Mouse (Mus musculus) mature B cell (primary cell): ENCODE data around the gene Rspo3.

Source experiments
- in situ Hi-C: fragments of 300-500 bp; cut with MboI; formaldehyde crosslinking; loops from 2 replicates; pipeline ENCODE4 v1.14.3; 2019

The Rspo3 gene

GRCm38 (mm10) chr10:29535546-29536260 lies at the start of gene Rspo3:
TSS of gene Rspo3 (minus strand) at chr10:29535867.
- in situ Hi-C loops, result no loop called here

GRCm38 (mm10) chr10:29581940-29582339 lies 46.3 kb upstream of the Rspo3 start:
- in situ Hi-C loops, result no loop called here

GRCm38 (mm10) chr10:29581476-29581875 lies 45.8 kb upstream of the Rspo3 start:
- in situ Hi-C loops, result no loop called here

- in situ Hi-C loops, result no loop called here
These were observed 20.3 kb upstream of the Rspo3 start for GRCm38 (mm10) chr10:29555983-29556382.

- in situ Hi-C loops, result no loop called here
These were observed 18.7 kb upstream of the Rspo3 start for GRCm38 (mm10) chr10:29554365-29554764.

GRCm38 (mm10) chr10:29542982-29543381 lies 7.3 kb upstream of the Rspo3 start:
- in situ Hi-C loops, result no loop called here

- in situ Hi-C loops, result no loop called here
These were observed 3.8 kb upstream of the Rspo3 start for GRCm38 (mm10) chr10:29539516-29539915.

GRCm38 (mm10) chr10:29538791-29539190 lies 3.1 kb upstream of the Rspo3 start:
- in situ Hi-C loops, result no loop called here

- in situ Hi-C loops, result no loop called here
These were observed 838 bp downstream of the Rspo3 start for GRCm38 (mm10) chr10:29534830-29535227.

GRCm38 (mm10) chr10:29533846-29534829 lies 1.5 kb downstream of the Rspo3 start:
- in situ Hi-C loops, result no loop called here

GRCm38 (mm10) chr10:29532821-29533715 lies 2.6 kb downstream of the Rspo3 start:
- in situ Hi-C loops, result no loop called here

GRCm38 (mm10) chr10:29513563-29513962 lies 22.1 kb downstream of the Rspo3 start:
- in situ Hi-C loops, result no loop called here

GRCm38 (mm10) chr10:29508167-29508566 lies 27.5 kb downstream of the Rspo3 start:
- in situ Hi-C loops, result no loop called here

GRCm38 (mm10) chr10:29497205-29497822 lies 38.4 kb downstream of the Rspo3 start:
- in situ Hi-C loops, result no loop called here

GRCm38 (mm10) chr10:29493996-29494395 lies 41.7 kb downstream of the Rspo3 start:
- in situ Hi-C loops, result no loop called here

- in situ Hi-C loops, result no loop called here
These were observed 54.7 kb downstream of the Rspo3 start for GRCm38 (mm10) chr10:29480945-29481344.

GRCm38 (mm10) chr10:29479401-29479800 lies 56.3 kb downstream of the Rspo3 start:
- in situ Hi-C loops, result no loop called here

GRCm38 (mm10) chr10:29470454-29470853 lies 65.2 kb downstream of the Rspo3 start:
- in situ Hi-C loops, result no loop called here

- in situ Hi-C loops, result no loop called here
These were observed 75.6 kb downstream of the Rspo3 start for GRCm38 (mm10) chr10:29460100-29460499.

- in situ Hi-C loops, result no loop called here
These were observed 76.0 kb downstream of the Rspo3 start for GRCm38 (mm10) chr10:29459632-29460031.

GRCm38 (mm10) chr10:29445076-29445475 lies 90.6 kb downstream of the Rspo3 start:
- in situ Hi-C loops, result no loop called here
